Mouse (Mus musculus) lung, postnatal 0 days (tissue): ENCODE data around the gene Osbpl8. TPM values are rescaled to one million over a fixed set of nuclear protein-coding genes. Genes with fewer than 3 reads are reported as not detected.

ENCODE experiments used
- ATAC-seq: fragments of 200-750 bp; cut with Nextera tagmentation; 2 replicates; pipeline ENCODE4 v1.8.0; 2017; ENCODE audit warnings: moderate library complexity
- DNase-seq: peaks from one replicate; pipeline ENCODE4 v3.0.0-alpha.2; 2016; ENCODE audit warnings: low spot score
- H3K27ac ChIP-seq: fragments of 300-500 bp; sonication (generic); 2 replicates; pipeline ENCODE4 v1.5.1; 2014; ENCODE audit warnings: antibody characterized with exemption, mild to moderate bottlenecking, low read length, mixed read lengths
- H3K27me3 ChIP-seq: fragments of 300-500 bp; sonication (generic); replicated peaks from 2 replicates; pipeline ENCODE4 v1.6.1; 2014; ENCODE audit warnings: low read length, mixed read lengths; ENCODE audit not compliant: insufficient read depth
- H3K36me3 ChIP-seq: fragments of 300-500 bp; sonication (generic); 2 replicates; pipeline ENCODE4 v1.6.1; 2014; ENCODE audit warnings: low read length, mixed read lengths; ENCODE audit not compliant: insufficient read depth
- H3K4me1 ChIP-seq: fragments of 300-500 bp; sonication (generic); 2 replicates; pipeline ENCODE4 v1.6.1; 2014; ENCODE audit warnings: antibody characterized with exemption, low read depth, low read length, mixed read lengths; ENCODE audit not compliant: insufficient read depth
- H3K4me2 ChIP-seq: fragments of 300-500 bp; sonication (generic); replicated peaks from 2 replicates; pipeline ENCODE4 v1.6.1; 2014; ENCODE audit warnings: low read depth, mild to moderate bottlenecking, low read length, moderate library complexity, mixed read lengths
- H3K4me3 ChIP-seq: fragments of 300-500 bp; sonication (generic); 2 replicates; pipeline ENCODE4 v1.5.1; 2014; ENCODE audit warnings: low read depth, low read length
- H3K9ac ChIP-seq: fragments of 300-500 bp; sonication (generic); replicated peaks from 2 replicates; pipeline ENCODE4 v1.6.1; 2014; ENCODE audit warnings: low read depth, mild to moderate bottlenecking
- H3K9me3 ChIP-seq: fragments of 300-500 bp; sonication (generic); 2 replicates; pipeline ENCODE4 v1.6.1; 2016; ENCODE audit warnings: low read length, mixed read lengths
- CTCF ChIP-seq: IDR thresholded peaks from 2 replicates; pipeline ENCODE4 v1.5.1; 2016; ENCODE audit warnings: antibody characterized with exemption, mild to moderate bottlenecking
- EP300 ChIP-seq: IDR thresholded peaks from 2 replicates; pipeline ENCODE4 v1.6.1; 2016; ENCODE audit warnings: antibody characterized with exemption, mild to moderate bottlenecking, control low read depth
- WGBS: fragments of 180-500 bp; shearing (Covaris S2); extraction: QIAGEN DNeasy Blood & Tissue Kit; methylation state at CpG from one replicate; pipeline ENCODE4 v1.1.7; 2014; 5-methylcytosine and 5-hydroxymethylcytosine counted together
- polyA plus RNA-seq: library from polyadenylated mRNA; unstranded; fragments of >200 nt; fragmentation: Nextera tagmentation; extraction: Ambion mirVana; gene quantifications from 2 replicates; pipeline ENCODE4 v1.2.1, GENCODE M21; 2015

Gene Osbpl8
- polyA plus RNA-seq, 1 experiment from 2014 or later = 12.9 TPM

DNA sequence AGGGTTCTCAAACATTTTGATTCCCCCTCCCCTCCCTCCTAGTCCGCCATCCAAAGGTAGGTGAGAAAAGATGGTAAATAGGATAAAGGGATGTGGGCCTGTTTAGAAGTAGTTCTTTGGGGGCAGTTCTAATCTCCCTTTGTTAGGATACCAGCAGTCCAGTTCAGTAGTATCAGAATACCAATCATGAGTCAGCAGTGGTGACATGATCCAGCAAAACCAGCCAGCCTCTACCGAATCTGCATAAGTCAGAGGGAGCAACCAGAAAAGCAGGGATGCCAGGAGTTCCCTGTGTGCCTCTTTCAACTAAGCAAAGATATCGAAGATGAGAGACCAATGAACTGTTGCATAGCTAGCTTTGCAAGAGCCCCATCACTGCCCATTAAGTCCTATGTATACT, 91.6 kb downstream of the Osbpl8 start:
- WGBS = 90% methylated on average over 3 of the region's 3 CpGs
- no peaks in the 10 kb centered on the region for H3K4me1 ChIP-seq
- no peak for ATAC-seq
- no peaks in the 10 kb centered on the region for H3K9me3 ChIP-seq
- H3K4me2 ChIP-seq = no peak overlapping the region
- no peak for DNase-seq
- no peak overlapping the region for H3K27ac ChIP-seq
- H3K4me3 ChIP-seq = no peak overlapping the region
- H3K36me3 ChIP-seq = no peaks in the 10 kb centered on the region
- TF ChIP-seq CTCF (no peak), EP300 (no peak)
- H3K27me3 ChIP-seq = no peaks in the 10 kb centered on the region
- H3K9ac ChIP-seq = no peak overlapping the region

- TF ChIP-seq CTCF (no peak), EP300 (no peak)
- Histone ChIP-seq H3K9me3 (no peaks in the 10 kb centered on the region), H3K9ac (no peak overlapping the region), H3K36me3 (no peaks in the 10 kb centered on the region), H3K4me3 (no peak overlapping the region), H3K27ac (no peak overlapping the region), H3K4me2 (no peak overlapping the region), H3K4me1 (no peaks in the 10 kb centered on the region), H3K27me3 (no peaks in the 10 kb centered on the region)
- DNase-seq (no peak), ATAC-seq (no peak)
- 91% methylated on average over 3 of the region's 3 CpGs for WGBS
Observed at GRCm38 (mm10) chr10:111257358-111257757, 92.8 kb downstream of the Osbpl8 start.

DNA sequence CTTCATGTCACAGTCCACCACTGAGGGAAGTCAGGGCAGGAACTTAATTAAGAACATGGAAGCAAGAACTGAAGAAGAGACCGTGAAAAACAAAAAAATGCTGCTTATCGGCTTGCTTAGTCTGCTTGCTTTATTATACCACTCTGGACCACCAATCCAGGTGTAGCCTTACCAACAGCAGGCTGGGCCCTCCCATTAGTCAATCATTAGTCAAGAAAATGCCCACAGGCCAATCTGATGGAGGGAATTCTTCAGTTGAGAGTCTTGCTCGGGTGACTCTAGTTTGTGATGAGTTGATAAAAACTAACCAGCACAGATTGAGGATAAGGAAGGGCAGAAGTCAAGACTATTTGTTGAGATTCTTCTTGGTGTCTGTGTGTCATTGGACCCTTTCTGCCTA, 93.7 kb downstream of the Osbpl8 start:
- no peaks in the 10 kb centered on the region for H3K27me3 ChIP-seq
- H3K9ac ChIP-seq = no peak overlapping the region
- H3K9me3 ChIP-seq = no peaks in the 10 kb centered on the region
- H3K4me2 ChIP-seq = no peak overlapping the region
- no peaks in the 10 kb centered on the region for H3K36me3 ChIP-seq
- DNase-seq (no peak), ATAC-seq (no peak)
- no peak overlapping the region for H3K27ac ChIP-seq
- TF ChIP-seq CTCF (no peak), EP300 (no peak)
- H3K4me1 ChIP-seq = no peaks in the 10 kb centered on the region
- 80% methylated on average over 3 of the region's 3 CpGs for WGBS
- H3K4me3 ChIP-seq = no peak overlapping the region

GRCm38 (mm10) chr10:111271687-111272086, 107.1 kb downstream of the Osbpl8 start:
- Histone ChIP-seq H3K36me3 (peaks cover 26% of the 10 kb centered on the region; the same call in 1 of the 2 replicates), H3K9me3 (no peaks in the 10 kb centered on the region), H3K27me3 (no peaks in the 10 kb centered on the region), H3K4me3 (no peak overlapping the region), H3K4me1 (no peaks in the 10 kb centered on the region), H3K4me2 (no peak overlapping the region), H3K27ac (no peak overlapping the region), H3K9ac (no peak overlapping the region)
- WGBS = 68% methylated on average over 15 of the region's 15 CpGs
- no peak for TF ChIP-seq EP300
- TF ChIP-seq CTCF = no peak
- ATAC-seq (peak; percentile 40; the same call in 1 of the 2 replicates), DNase-seq (no peak)

DNA sequence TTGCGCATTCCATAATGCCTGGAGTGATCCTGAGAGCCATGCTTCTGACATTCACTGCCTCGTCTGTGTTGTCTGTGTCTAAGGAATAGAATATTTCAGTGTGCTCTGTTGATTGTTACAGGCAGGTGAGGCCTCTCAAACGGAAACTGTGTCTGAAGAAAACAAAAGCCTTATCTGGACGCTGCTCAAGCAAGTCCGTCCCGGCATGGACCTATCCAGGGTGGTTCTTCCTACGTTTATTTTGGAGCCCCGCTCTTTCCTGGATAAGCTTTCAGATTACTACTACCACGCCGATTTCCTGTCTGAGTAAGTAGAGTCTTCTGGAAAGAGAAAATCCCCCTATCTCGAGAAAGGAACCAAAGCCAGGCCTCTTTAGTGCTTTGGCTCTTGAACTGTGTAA, 108.4 kb downstream of the Osbpl8 start:
- no peak overlapping the region for H3K4me2 ChIP-seq
- WGBS = 57% methylated on average over 11 of the region's 11 CpGs
- DNase-seq = no peak
- no peaks in the 10 kb centered on the region for H3K27me3 ChIP-seq
- TF ChIP-seq EP300 (0 out of 2 replicates have a peak, but pooled peaks have one; percentile 12), CTCF (no peak)
- H3K27ac ChIP-seq = peak overlapping the region; percentile 57
- H3K4me1 ChIP-seq = no peaks in the 10 kb centered on the region
- peak; percentile 30; the same call in 1 of the 2 replicates for ATAC-seq
- H3K4me3 ChIP-seq = no peak overlapping the region
- no peak overlapping the region for H3K9ac ChIP-seq
- peaks cover 31% of the 10 kb centered on the region; the same call in 1 of the 2 replicates for H3K36me3 ChIP-seq
- H3K9me3 ChIP-seq = no peaks in the 10 kb centered on the region

GRCm38 (mm10) chr10:111273463-111274088, 109.0 kb downstream of the Osbpl8 start:
- Histone ChIP-seq H3K9ac (no peak overlapping the region), H3K9me3 (no peaks in the 10 kb centered on the region), H3K27ac (peak overlapping the region; percentile 57; the same call in 1 of the 2 replicates), H3K4me2 (no peak overlapping the region), H3K4me3 (no peak overlapping the region), H3K4me1 (no peaks in the 10 kb centered on the region), H3K36me3 (peaks cover 31% of the 10 kb centered on the region; the same call in 1 of the 2 replicates), H3K27me3 (no peaks in the 10 kb centered on the region)
- ATAC-seq (peak; percentile 72), DNase-seq (peak; percentile 45)
- no peak for TF ChIP-seq EP300
- WGBS = 56% methylated on average over 5 of the region's 5 CpGs
